Mouse (Mus musculus) bone marrow macrophage, adult 2 months (primary cell): ENCODE data around the gene Xpo6.

Experiments used
- CTCF ChIP-seq: IDR thresholded peaks from 2 replicates; pipeline ENCODE4 v1.5.1; 2012; ENCODE audit warnings: low read depth, mild to moderate bottlenecking, low read length, moderate library complexity
- POLR2A ChIP-seq: IDR thresholded peaks from 2 replicates; pipeline ENCODE4 v1.6.1; 2012; ENCODE audit warnings: mild to moderate bottlenecking, low read depth, low read length, borderline replicate concordance

GRCm38 (mm10) chr7:126185999-126186398 is 14.3 kb downstream of the Xpo6 start:
- TF ChIP-seq CTCF (no peak), POLR2A (no peak)
